Mouse (Mus musculus): ENCODE measurements at regions not wholly inside any gene's neighbourhood (a gene's known extent, or its start where the extent isn't known, plus 50 kb on each side); places are given as distances from the start of the nearest gene placed in this dataset.

DNA sequence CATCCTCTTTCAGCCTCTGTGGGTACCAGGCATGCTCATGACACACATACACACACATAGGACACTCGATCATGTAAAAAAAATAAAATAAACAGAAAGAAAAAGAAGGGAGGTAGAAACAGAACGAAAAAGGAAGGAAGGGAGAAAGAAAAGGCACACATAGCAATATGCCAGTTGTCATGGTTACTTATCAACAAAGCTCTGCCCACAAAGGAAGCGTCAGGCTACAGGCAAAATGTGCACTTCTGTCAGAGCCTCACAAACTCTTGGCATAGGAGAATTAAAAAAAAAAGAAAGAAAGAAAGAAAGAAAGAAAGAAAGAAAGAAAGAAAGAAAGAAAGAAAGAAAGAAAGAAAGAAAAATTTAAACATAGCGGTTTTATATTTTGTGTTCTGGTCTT, 56.9 kb upstream of the Sox2 start:
- no peak for DNase-seq (ENCODE audit: low read depth)

DNA sequence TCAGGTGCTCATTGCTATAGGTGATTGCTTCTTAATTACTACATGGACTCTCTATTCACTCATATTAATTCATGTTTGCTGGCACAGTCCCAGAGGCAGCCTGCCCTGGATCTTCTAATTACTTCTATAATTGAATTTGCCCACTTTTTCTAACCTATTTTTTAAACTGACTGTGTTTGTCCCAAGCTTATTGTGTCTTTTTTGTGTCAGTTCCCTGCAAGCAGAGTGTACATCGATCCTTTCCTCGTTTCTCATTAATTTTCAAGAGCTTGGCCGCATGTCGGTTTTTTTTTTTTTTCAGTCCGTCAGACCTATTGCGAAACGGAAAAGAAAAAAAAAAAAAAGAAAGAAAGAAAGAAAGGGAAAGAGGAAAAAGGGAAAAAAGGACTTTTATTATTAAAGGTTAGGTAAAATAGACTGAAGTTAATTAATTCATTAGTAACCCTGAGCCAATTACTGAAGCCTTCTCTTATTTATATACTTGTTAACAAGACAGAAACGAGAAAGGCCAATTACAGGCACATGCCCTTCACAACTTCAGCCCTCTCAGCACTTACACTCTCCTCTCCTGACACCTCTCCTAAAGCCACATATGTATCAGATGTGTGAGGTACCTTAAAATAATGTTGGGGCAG, 72.2 kb upstream of the Sox2 start:
- DNase-seq (ENCODE audit: low read depth), result no peak

DNA sequence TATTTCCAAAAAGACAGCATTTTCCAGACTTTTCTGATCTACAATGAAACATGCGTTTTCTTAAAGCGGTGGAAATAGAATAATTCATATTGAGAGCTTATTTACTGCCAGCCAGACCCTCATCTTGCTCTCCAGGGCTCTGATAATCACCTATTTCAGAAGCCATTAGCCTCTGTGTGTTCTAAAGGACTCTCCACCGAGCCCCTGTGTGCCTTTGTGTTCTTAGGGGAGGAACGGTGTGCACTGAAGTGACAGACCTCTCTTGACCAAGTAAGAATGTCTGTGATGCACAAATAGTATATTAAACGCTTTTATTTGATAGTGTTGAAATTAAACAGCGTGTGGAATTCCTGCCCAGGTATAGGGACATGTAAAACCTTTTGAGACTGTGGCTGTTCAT, 73.1 kb upstream of the Sox2 start:
- no peak for DNase-seq (ENCODE audit: low read depth)

DNA sequence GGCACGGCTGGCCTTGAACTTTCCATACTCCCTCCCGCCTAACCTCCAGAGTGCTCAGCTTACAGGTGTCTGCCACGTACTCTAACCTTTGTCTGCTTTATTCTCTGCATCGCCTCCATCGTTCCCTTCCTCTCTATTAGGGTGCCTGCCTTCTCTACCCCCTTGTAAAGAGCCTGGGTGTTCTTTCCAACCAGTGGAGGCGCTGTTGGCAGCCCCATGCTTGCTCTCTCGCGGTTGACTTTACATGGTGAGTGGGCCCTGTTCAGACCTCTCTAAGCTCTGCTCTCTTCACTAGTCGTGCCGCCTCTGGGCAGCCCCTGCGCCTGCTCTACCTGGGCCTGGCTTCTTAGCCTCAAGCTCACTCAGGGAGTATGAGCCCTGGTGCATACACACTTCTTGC, 74.0 kb upstream of the Sox2 start:
- DNase-seq (ENCODE audit: low read depth), result no peak

DNA sequence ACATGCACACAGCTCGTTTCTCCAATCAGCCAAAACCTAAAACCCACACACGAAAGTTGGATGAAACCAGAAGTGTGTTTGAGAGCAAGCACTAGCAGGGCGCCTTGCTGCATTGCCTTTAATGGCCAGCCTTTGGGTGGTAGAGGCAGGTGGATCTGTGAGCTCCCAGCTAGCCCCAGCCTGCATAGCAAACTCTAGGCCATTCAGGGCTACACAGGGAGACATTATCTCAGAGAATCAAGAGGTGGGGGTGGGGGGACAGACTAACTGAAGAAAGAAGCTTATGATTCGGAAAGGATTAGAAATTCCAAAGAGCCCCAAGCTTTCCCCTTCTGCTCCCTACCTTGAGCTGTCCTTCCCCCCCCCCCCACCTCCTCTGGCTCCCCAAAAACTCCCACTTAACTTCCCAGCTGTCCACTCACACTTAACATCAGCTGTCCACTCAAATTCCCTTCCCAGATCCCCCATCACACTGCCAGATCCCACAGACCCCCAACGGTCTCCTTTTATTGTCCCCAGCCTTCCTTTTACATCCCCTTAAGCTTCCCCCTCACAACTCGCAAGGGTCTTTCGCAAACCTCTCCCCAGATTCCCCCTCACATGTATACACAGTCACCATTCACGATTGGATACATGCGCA, 75.4 kb upstream of the Sox2 start:
- DNase-seq (ENCODE audit: low read depth), result no peak

DNA sequence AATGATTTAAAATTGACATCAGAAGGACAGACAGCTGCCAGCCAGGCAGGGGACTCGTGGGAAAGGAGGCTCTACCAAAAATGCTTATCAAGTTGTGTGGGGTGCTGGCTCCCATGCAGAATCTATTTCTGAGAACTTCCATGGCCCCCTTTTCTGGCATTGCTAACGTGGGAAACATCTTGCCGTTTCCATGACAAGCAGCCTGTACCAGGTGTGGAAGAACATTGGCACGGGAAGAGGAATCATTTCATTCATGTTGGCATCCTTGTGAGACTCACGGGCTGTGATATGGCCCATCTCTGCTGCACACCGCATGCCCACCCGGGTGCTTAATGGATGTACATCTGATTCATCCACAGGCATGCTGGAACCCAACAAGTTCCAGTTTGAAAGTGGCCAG, 76.9 kb upstream of the Sox2 start:
- no peak for DNase-seq (ENCODE audit: low read depth)

DNA sequence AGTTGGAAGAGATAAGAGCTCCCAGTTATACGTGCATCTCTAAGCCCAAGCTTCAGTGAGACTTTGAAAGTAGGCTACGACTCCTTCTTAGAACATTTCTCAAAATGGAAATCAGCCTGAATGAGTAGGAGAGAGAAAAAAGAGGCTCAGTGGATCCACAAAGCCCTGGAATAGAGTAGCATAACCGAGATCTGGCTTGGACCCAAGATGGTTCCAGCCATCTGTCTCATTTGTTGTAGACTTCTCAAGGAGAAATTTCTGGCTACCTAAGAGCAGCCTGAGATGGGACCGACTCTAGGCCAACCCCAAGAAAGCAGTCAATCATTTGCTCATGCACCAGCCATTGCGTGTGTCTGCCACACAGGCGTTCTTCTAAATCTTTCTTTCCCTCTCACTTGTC, 78.1 kb upstream of the Sox2 start:
- DNase-seq (ENCODE audit: low read depth), result no peak

DNA sequence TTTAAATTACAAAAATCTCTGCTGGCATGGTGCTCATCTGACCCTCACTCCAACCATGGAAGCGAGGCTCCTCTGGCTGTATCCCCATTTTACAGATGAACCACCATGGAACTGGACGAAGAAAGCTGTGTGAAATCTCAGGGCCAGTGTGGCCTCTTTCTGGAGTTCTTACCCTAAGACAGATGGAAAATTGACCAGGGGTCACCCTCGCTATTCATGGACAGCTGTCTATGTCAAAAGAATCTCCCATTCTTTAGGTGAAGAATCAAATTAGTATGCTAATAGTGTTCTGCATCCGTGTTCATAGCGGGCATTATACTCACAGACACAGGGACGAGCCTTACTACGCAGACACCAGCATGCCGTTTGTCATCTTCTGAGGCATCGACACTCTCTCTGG, 78.6 kb upstream of the Sox2 start:
- no peak for DNase-seq (ENCODE audit: low read depth)

DNA sequence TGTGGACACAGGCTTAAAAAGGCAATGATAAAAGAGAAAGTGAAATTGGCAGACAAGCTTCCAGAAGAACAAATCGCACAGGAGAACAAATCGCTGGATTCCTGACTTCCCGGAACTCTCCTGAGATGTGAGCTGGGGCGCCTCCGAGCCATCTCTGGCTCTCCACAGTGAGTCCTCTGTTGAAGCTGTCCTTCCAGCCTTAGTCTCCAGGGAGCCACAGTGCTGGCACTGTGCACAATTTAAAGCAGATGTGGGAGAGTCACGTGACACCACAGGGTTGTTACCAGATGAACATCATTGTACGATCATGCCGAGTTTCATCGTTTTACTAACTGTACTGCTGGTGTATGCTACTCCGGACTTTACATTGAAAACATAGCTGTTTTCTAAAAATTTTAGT, 80.2 kb upstream of the Sox2 start:
- DNase-seq (ENCODE audit: low read depth), result no peak

DNA sequence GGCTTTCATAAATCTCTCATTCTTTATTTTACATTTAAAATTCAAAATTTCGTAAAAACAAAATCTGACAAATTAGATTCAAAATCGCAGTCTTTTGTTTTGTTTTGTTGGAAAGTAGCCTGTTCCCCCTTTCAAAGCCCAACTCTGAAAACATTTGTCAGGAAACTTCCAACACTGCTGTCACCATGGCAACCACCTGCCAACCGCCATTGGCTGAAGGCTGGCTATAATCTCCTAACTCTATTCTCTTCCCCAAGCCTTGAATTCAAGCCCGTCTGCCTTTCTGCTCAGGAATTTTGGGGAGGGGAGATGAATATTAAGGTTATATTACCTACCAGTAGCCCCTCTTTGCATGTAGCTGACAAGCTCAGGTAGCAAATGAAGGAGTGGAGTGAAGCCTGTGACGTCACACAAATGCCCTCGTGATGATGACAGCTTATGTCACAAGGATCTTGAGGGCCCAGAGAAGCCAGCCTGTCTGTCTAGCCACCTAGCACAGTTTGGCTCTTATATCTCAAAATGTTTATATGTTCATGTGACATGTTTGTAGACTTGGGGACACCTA, 82.0 kb upstream of the Sox2 start:
- no peak for DNase-seq (ENCODE audit: low read depth)

DNA sequence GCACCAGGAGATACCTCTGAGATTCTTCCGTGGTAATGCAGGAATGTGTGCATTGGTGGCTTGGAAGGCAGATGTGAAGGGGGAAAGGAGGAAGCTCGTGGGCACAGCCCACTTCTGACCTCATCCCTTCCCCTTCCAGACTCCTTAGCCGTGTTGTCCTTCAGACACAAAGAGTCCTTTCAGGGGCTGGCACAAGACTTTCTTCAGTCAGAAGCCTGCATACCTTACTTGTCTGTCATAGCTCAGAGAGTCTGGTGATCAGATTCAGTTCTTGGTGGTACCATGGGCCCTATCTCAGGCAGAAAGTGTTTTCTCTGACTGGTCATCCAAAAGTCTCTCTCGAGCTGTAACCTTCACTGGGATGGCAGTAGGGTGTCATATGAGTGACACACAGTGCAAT, 84.8 kb upstream of the Sox2 start:
- DNase-seq (ENCODE audit: low read depth), result no peak

DNA sequence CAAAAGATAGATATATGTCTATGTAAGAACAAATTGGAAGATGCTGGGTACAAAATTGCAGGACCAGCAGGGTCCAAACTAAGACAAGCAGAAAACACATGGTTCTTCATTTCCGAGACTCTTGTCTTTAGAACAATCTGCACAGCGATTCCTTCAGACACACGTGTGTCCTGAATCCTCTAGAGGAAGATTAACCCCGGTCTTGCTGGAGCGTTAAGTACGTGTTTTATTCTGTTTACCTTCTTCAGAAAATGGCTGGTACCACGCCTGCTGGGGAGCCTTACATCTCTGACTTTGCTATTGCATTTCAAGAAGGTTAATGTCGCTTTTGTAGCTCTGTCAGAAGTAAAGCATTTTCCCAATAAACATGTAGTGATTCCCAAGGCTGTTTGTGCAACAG, 87.3 kb upstream of the Sox2 start:
- DNase-seq (ENCODE audit: low read depth), result no peak

DNA sequence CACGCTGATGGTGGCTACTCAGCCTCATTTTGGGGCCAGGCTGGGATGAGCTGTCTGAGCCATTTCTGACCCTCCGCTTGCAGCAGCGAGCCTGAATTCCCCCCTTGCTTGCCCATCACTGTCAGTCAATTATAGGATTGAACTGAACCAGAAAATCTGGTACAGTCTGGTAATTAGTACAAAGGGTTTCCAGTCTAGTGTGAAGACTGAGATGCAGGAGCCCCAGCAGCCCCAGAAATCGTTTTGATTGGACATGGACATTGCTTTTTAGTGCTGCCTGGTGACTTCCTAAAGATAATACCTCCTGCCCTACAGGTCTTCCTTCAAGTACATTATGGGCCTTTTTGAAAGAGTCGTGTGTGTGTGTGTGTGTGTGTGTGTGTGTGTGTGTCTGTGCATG, 88.5 kb upstream of the Sox2 start:
- no peak for DNase-seq (ENCODE audit: low read depth)

DNA sequence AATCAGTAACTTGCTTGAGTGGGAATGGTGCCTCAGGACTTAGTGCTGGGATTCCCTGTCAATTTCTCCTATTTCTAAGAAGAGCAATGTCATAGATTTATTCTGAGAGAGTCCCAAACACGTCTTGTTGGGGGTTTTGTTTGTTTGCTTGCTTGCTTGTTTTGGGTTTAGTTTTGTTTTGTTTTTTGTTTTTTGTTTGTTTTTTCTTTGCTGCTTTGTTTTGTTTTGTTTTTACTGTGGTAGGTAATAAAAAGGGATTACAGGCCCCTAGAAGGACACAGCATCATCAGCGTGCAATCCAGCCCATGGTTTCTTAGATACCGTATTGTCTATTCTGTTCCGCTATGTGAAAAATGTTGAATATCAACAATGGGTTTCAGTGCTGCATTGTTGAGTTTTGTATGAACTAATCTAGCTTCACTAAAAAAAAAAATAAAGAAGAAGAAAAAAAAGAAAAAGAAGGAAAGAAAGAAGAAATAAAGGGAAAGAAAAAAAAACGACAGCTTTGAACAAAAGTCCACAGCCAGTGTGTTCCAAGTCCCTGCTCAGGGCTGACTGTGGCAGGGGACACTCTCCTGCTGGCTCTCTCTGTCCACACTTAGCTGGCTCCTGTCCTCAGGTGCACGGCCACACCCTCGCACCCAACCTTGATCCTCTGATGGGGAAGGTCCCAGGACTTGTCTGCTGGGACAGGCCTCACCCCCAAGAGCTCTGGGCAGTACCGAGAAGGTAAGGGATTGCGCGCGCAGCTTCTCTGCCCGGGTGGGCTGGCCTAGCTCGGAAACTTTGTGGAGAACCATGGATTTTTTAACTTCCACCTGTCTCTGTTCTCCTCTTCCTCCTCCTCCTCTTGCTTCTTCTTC, 90.1 kb upstream of the Sox2 start:
- no peak for DNase-seq (ENCODE audit: low read depth)

DNA sequence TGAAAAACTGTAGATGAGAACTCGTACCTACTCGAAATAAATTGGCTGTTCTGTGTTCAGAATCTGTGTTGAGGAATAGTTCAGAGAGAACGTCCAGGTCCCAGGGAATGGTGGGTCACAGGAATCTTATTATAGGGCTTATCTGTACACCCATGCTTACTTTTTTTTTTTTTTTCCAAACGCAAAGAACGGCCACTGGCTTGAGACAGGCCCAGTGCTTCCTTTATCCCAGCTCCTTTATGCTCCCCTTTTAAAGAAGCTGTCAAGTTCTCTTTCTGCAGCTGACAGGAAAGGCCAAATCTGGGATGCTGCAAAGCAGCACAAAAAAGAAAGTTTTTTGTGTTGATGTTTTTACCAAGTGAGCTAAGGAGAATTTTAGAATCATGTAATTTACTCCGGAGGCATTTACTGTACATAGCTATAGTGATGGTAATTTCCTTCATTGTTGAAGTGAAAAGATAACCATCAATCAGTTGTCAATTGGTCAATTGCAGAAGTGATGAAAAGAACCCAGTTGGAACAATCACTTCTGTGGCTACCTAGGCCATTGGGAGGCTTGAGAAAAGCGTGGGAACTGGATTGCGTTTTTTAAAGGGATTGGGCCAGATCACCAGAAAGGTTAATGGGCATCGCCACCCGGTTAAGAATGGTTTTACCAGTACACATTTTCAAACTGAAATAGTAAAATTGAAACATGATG, 91.2 kb upstream of the Sox2 start:
- no peak for DNase-seq (ENCODE audit: low read depth)

DNA sequence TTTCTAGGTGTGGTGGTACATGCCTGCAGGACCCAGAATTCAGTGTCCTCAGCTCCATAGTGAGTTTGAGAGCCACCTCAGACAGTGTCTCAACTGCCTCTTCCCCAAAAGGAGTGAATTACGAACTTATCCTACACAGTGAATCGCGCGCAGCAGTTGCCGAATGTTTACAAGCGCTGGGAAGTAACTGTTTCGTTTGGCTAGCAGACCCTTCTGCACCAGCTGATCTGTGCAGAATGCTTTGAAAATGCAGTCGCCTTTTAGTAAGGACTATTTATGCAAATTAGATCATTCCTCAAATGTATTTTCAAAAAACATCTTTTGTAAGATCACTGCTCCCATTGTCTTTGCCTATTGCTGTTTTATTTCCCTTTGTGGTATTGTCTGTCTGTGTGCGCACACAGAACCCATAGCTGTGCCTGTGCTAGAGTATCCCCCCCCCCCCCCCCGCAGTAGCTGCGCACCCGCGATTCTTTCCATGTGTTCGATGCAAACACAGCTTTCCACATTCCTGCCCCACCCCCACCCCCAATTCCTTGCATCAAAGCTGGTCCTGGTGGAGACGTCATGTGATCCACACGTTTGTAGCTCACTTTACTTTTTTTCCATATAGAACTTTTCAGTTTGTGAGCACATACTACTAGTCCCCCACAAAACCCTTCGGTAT, 97.5 kb upstream of the Sox2 start:
- no peak for DNase-seq (ENCODE audit: low read depth)

DNA sequence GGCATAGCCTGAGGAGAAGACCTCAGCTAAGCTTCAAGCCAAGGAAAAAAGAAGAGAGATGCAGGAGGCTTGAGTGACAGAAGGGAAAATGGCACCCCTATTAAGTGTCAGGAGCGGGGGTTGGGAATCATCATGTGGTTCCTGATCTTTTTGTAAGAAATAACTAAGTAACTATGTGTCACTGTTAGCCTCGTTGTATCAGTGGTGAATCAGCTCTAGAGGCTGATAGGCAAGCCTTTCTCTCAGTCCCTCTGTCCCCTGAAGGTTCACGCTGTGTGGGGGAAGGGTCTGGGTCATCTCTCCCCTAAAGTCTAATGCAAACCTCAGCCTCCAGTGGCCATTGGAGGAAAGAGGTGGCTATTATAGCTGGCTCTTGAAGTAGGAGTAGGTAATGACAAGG, 99.1 kb upstream of the Sox2 start:
- DNase-seq (ENCODE audit: low read depth), result no peak

DNA sequence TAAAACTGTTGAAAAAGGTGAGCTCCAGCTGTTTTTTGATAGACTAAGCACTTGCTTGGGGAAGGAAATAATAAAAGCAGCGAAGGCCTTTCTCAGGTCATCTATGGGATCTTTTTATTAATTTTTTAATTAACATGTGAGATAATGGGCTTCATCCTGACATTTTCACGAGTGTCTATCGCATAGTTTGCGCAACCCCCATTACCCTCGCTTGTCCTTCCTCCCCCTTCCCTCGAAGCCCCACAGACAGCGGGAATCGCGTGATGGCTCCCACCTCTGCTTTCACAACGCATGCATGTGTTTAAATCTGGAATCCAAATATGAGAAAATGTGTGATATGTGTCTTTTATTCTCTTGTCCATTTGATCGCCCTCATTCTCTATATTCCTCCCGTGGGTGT, 100.0 kb upstream of the Sox2 start:
- no peak for DNase-seq (ENCODE audit: low read depth)

DNA sequence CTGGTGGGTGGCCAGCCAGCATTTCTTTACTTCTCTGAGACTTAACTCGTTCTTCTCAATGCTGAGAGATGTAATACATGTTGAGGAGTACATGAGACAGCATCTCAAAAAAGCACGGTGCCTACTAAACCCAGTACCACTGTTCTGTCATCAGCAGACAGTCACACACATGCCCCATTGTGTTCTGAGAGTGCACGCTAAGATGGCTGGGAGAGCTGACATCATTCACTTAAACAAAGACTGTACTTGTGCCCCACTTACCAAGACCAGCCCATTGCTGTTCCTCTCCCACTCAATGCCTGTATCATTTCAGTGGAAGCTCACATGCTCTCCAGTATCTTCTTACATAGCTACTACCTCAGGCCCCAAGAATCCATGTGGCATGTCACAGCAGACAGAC, 117.8 kb upstream of the Sox2 start:
- DNase-seq (ENCODE audit: low read depth), result no peak

DNA sequence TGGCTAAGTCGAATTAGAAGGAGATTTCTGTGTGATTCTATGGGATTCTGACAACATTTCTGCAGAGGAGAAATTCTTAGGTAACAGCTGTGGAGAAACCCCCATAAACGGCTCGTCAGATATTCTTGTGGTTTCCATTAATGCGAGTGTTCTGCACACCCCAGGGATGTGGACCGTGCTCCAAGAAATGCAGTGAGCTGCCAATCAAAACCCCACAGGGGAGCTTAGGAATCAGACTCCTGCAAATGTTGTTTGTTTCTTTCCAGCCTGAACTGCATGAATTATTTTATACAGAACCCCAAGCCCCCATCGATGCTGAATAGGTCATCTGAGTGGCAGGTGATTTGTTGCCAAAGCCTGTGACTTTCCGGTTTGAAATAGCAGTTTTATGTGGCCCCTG, 118.4 kb upstream of the Sox2 start:
- DNase-seq (ENCODE audit: low read depth), result no peak

DNA sequence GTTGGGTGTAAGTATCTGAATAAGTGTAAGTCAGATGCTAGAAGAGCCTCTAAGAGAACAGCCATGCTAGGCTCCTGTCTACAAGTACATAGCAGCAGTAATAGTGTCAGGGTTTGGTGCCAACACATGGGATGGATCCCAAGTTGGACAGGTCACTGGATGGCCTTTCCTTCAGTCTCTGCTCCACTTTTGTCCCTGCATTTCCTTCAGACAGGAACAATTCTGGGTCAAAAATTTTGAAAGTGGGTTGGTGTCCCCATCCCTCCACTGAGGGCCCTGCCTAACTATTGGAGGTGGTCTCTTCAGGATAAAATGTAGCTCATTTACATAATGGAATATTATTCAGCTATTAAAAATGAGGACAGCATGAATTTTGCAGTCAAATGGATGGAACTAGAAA, 122.7 kb upstream of the Sox2 start:
- DNase-seq (ENCODE audit: low read depth), result no peak

DNA sequence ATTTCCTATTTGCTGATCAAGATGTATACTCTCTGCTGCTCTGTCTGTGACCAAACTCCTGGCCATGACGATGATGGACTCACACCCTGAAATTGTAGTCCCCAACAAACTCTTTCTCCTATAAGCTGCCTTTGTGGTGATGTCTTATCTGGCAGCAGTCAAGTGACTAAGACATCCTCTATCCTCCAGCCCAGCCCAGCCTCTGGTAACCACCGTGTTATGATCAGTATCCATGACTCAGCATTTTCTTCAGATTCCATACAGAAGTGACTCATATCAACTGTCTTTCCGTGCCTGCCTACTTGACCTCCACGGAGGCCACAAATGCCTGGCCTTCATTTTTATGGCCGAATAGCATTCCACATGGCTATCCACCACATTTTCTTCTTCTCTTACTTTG, 124.5 kb upstream of the Sox2 start:
- DNase-seq (ENCODE audit: low read depth), result no peak
